Mouse (Mus musculus): ENCODE data around the gene Plod3. TPM values are rescaled to one million over a fixed set of nuclear protein-coding genes. Genes with fewer than 3 reads are reported as not detected.
A peak's percentile ranks its signal among the peaks of the same experiment; 100 is the strongest.

Plod3 gene
- polyA plus RNA-seq, 1 experiment, result 44.0 TPM

GRCm38 (mm10) chr5:136955622-136956021 lies 31.2 kb upstream of the Plod3 start:
- Histone ChIP-seq H3K4me1 (ENCODE audit: control insufficient read depth, insufficient read depth, low read length) (peaks cover 21% of the 10 kb centered on the region), H3K36me3 (ENCODE audit: control insufficient read depth, insufficient read depth, low read length) (no peaks in the 10 kb centered on the region), H3K27me3 (replicated peaks; ENCODE audit: control insufficient read depth, insufficient read depth, low read length) (no peaks in the 10 kb centered on the region), H3K27ac (ENCODE audit: insufficient read depth, low read depth, low read length) (no peak overlapping the region), H3K4me3 (ENCODE audit: insufficient read depth, low read depth, low read length) (no peak overlapping the region)
- 59% methylated on average over 4 of the region's 4 CpGs for WGBS
- peak; percentile 46 for DNase-seq
- TF ChIP-seq POLR2A (IDR thresholded peaks at IDR 0.05; ENCODE audit: low read depth, low read length) (no peak), CTCF (conservative IDR thresholded peaks at IDR 0.05; ENCODE audit: insufficient read depth, insufficient read length, low read depth, low read length) (no peak)

GRCm38 (mm10) chr5:136957250-136957649 lies 29.6 kb upstream of the Plod3 start:
- Histone ChIP-seq H3K4me1 (ENCODE audit: control insufficient read depth, insufficient read depth, low read length) (peaks cover 31% of the 10 kb centered on the region), H3K27ac (ENCODE audit: insufficient read depth, low read depth, low read length) (peak overlapping the region; percentile 39; the same call in 1 of the 2 replicates), H3K4me3 (ENCODE audit: insufficient read depth, low read depth, low read length) (no peak overlapping the region), H3K27me3 (replicated peaks; ENCODE audit: control insufficient read depth, insufficient read depth, low read length) (no peaks in the 10 kb centered on the region), H3K36me3 (ENCODE audit: control insufficient read depth, insufficient read depth, low read length) (no peaks in the 10 kb centered on the region)
- 66% methylated on average over 1 of the region's 1 CpGs for WGBS
- DNase-seq, result no peak
- TF ChIP-seq CTCF (conservative IDR thresholded peaks at IDR 0.05; ENCODE audit: insufficient read depth, insufficient read length, low read depth, low read length) (no peak), POLR2A (IDR thresholded peaks at IDR 0.05; ENCODE audit: low read depth, low read length) (no peak)

GRCm38 (mm10) chr5:136958991-136959605 lies 27.7 kb upstream of the Plod3 start:
- Histone ChIP-seq H3K27me3 (replicated peaks; ENCODE audit: control insufficient read depth, insufficient read depth, low read length) (no peaks in the 10 kb centered on the region), H3K4me1 (ENCODE audit: control insufficient read depth, insufficient read depth, low read length) (peaks cover 34% of the 10 kb centered on the region), H3K36me3 (ENCODE audit: control insufficient read depth, insufficient read depth, low read length) (no peaks in the 10 kb centered on the region; the same call in 1 of the 2 replicates), H3K27ac (ENCODE audit: insufficient read depth, low read depth, low read length) (peak overlapping the region; percentile 97), H3K4me3 (ENCODE audit: insufficient read depth, low read depth, low read length) (no peak overlapping the region)
- 20% methylated on average over 5 of the region's 5 CpGs for WGBS
- TF ChIP-seq CTCF (conservative IDR thresholded peaks at IDR 0.05; ENCODE audit: insufficient read depth, insufficient read length, low read depth, low read length) (no peak), POLR2A (IDR thresholded peaks at IDR 0.05; ENCODE audit: low read depth, low read length) (no peak)
- DNase-seq, result peak; percentile 94

GRCm38 (mm10) chr5:136960053-136960452 lies 26.8 kb upstream of the Plod3 start:
- Histone ChIP-seq H3K27me3 (replicated peaks; ENCODE audit: control insufficient read depth, insufficient read depth, low read length) (no peaks in the 10 kb centered on the region), H3K36me3 (ENCODE audit: control insufficient read depth, insufficient read depth, low read length) (no peaks in the 10 kb centered on the region; the same call in 1 of the 2 replicates), H3K4me3 (ENCODE audit: insufficient read depth, low read depth, low read length) (no peak overlapping the region), H3K27ac (ENCODE audit: insufficient read depth, low read depth, low read length) (0 out of 2 replicates have a peak overlapping the region, but pooled peaks have one; percentile 13), H3K4me1 (ENCODE audit: control insufficient read depth, insufficient read depth, low read length) (peaks cover 39% of the 10 kb centered on the region)
- no peak for TF ChIP-seq CTCF (conservative IDR thresholded peaks at IDR 0.05; ENCODE audit: insufficient read depth, insufficient read length, low read depth, low read length)
- 64% methylated on average over 6 of the region's 6 CpGs for WGBS
- DNase-seq, result peak; percentile 87

GRCm38 (mm10) chr5:136961334-136961982 lies 25.4 kb upstream of the Plod3 start:
- peak; percentile 23 for DNase-seq
- H3K27ac ChIP-seq (ENCODE audit: insufficient read depth, low read depth, low read length), result peak overlapping the region; percentile 92
- H3K4me3 ChIP-seq (ENCODE audit: insufficient read depth, low read depth, low read length), result peak overlapping the region; percentile 66
- WGBS, result 26% methylated on average over 5 of the region's 5 CpGs
- no peaks in the 10 kb centered on the region; the same call in 1 of the 2 replicates for H3K36me3 ChIP-seq (ENCODE audit: control insufficient read depth, insufficient read depth, low read length)
- TF ChIP-seq CTCF (conservative IDR thresholded peaks at IDR 0.05; ENCODE audit: insufficient read depth, insufficient read length, low read depth, low read length) (no peak), POLR2A (IDR thresholded peaks at IDR 0.05; ENCODE audit: low read depth, low read length) (no peak)
- H3K27me3 ChIP-seq (replicated peaks; ENCODE audit: control insufficient read depth, insufficient read depth, low read length), result no peaks in the 10 kb centered on the region
- H3K4me1 ChIP-seq (ENCODE audit: control insufficient read depth, insufficient read depth, low read length), result peaks cover 47% of the 10 kb centered on the region

- H3K4me3 ChIP-seq (ENCODE audit: insufficient read depth, low read depth, low read length), result peak overlapping the region; percentile 66
- DNase-seq, result peak; percentile 96
- H3K27ac ChIP-seq (ENCODE audit: insufficient read depth, low read depth, low read length), result peak overlapping the region; percentile 92
- under 1% methylated on average over 20 of the region's 20 CpGs for WGBS
- H3K36me3 ChIP-seq (ENCODE audit: control insufficient read depth, insufficient read depth, low read length), result no peaks in the 10 kb centered on the region; the same call in 1 of the 2 replicates
- TF ChIP-seq CTCF (conservative IDR thresholded peaks at IDR 0.05; ENCODE audit: insufficient read depth, insufficient read length, low read depth, low read length) (0 out of 2 replicates have a peak, but pooled peaks have one; percentile 3), POLR2A (IDR thresholded peaks at IDR 0.05; ENCODE audit: low read depth, low read length) (no peak)
- no peaks in the 10 kb centered on the region for H3K27me3 ChIP-seq (replicated peaks; ENCODE audit: control insufficient read depth, insufficient read depth, low read length)
- H3K4me1 ChIP-seq (ENCODE audit: control insufficient read depth, insufficient read depth, low read length), result peaks cover 48% of the 10 kb centered on the region
Observed at GRCm38 (mm10) chr5:136961983-136962461, 24.8 kb upstream of the Plod3 start.

GRCm38 (mm10) chr5:136962501-136962900 lies 24.3 kb upstream of the Plod3 start:
- DNase-seq, result peak; percentile 88
- no peaks in the 10 kb centered on the region; the same call in 1 of the 2 replicates for H3K36me3 ChIP-seq (ENCODE audit: control insufficient read depth, insufficient read depth, low read length)
- peaks cover 52% of the 10 kb centered on the region for H3K4me1 ChIP-seq (ENCODE audit: control insufficient read depth, insufficient read depth, low read length)
- TF ChIP-seq POLR2A (IDR thresholded peaks at IDR 0.05; ENCODE audit: low read depth, low read length) (no peak), CTCF (conservative IDR thresholded peaks at IDR 0.05; ENCODE audit: insufficient read depth, insufficient read length, low read depth, low read length) (peak; percentile 88)
- no peaks in the 10 kb centered on the region for H3K27me3 ChIP-seq (replicated peaks; ENCODE audit: control insufficient read depth, insufficient read depth, low read length)
- peak overlapping the region; percentile 92 for H3K27ac ChIP-seq (ENCODE audit: insufficient read depth, low read depth, low read length)
- 1% methylated on average over 10 of the region's 10 CpGs for WGBS
- H3K4me3 ChIP-seq (ENCODE audit: insufficient read depth, low read depth, low read length), result peak overlapping the region; percentile 66

Measured in kidney, adult 2 months (tissue).